Mouse (Mus musculus) erythroblast, adult 5-6 weeks (primary cell): ENCODE results near the gene Ptprg. TPM values are rescaled to one million over a fixed set of nuclear protein-coding genes. Genes with fewer than 3 reads are reported as not detected.

Experiments used
- ATAC-seq: replicated peaks from 2 replicates; pipeline ENCODE4 v1.8.0; 2016; ENCODE audit warnings: moderate number of reproducible peaks, mild to moderate bottlenecking, moderate TSS enrichment, inconsistent platforms; ENCODE audit not compliant: poor library complexity, low FRiP score, severe bottlenecking
- total RNA-seq, 2 experiments: library from RNA; stranded (forward) in 1 of 2; stranded (reverse) in 1 of 2; fragments of 150-400 nt in 1 of 2; fragments of 200-764, 138-1000 nt in 1 of 2; gene quantifications; 2 replicates each; pipeline versions ENCODE4 v1.2.3 to v1.2.4; 2015 to 2017; ENCODE audit warnings: low replicate concordance in 2 of 2

Ptprg gene
- total RNA-seq, 2 experiments from 2014 or later, result not detected

DNA sequence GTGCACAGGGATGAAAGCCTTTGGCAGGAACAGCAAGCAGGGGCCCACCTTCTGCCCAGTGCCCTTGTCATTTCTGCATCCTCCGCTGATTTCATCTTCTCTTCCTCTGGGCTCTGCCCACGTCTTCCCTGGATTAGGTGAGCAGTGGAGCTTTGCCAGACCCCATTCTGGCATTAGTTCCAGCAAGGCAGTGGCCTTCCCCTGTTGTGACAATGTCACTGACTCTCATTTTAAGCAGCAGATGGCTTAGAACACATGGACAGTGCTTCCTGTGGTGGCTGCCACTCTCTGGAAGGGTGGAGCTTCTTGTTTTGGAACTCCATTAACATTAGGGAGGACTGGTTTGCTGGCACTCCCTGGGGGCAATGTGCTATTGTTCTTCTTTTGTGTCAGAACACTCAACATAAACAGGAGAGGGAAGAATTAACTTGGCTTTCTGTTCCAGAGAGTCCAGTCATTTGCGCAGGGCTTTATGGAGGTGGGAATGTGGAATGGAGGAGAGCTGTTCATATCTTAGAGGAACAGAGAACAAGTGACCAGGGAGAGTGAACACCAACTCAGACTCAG lies 119.7 kb downstream of the Ptprg start:
- ATAC-seq, result no peak

DNA sequence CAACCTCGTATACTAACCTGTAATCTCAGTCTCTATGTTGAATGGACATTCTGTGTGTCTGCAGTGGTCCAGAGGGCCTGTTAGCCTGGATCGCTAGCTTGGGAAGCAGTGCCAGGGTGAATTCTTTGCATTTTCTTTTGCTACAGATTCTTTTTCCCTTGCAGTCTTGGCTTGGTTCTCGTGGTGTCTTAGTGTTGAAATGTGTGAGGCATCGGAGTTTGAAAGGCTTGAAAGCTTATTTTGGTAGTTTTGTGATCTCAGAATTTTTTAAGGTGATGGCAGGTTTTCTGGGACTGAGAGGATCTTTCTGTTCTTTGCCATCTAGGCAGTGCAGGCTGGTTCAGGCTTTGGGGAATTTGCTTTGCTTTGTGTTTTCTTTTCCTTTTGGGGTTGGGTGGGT lies 124.9 kb downstream of the Ptprg start:
- ATAC-seq, result no peak

DNA sequence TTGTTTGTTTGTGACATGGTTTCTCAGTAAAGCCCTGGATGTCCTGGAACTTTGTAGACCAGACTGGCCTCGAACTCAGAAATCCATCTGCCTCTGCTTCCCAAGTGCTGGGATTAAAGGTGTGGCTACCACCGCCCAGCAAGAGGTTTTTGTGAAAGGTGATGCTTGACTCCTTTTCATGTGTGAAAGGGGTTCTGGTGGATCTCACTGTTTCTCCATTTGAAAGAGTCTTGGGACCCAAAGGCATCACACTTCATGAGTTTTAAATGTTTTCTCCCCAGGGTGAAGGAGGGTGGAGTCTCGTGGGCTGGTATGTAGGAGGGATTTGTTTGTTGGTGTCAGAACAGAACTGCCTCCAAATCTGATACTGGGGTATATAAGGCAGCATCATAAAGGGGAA lies 126.4 kb downstream of the Ptprg start:
- ATAC-seq, result no peak

DNA sequence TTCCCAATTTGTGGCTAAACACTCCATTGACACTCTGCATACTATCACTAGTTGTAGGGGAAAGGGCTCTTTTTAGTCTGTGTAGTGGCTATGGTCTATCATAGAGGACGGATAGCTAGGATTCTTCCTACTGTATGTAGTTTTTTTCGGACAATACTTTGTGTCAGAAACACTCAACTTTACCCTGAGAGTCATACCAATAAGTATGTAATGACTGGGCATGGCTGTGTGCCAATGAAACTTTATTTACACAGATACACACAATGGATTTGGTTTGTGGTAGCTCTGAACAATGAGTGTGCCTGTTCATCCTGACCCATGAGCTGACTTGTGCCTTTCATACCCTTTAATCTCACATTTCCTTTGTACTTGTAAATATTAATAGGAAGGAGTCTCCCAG lies 127.3 kb downstream of the Ptprg start:
- no peak for ATAC-seq

DNA sequence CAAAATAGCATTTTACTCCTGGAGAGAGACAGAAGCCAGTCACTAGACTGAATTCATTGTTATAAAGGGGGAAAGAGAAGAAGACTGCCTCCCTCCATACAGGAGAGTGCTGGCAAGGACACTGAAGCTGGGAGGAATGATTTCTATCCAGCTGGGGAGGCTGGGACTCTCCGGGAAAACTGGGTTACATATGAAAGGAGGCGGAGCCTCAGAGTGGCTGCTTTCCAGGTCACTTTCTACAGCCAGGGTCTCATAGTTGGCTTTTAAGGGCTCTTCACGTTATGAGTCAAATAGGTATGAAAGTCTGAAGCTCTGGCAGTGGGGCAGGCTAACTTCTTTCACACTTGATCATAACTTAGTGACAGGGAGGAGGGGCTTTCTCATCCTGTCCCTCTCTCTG lies 129.1 kb downstream of the Ptprg start:
- ATAC-seq, result no peak

DNA sequence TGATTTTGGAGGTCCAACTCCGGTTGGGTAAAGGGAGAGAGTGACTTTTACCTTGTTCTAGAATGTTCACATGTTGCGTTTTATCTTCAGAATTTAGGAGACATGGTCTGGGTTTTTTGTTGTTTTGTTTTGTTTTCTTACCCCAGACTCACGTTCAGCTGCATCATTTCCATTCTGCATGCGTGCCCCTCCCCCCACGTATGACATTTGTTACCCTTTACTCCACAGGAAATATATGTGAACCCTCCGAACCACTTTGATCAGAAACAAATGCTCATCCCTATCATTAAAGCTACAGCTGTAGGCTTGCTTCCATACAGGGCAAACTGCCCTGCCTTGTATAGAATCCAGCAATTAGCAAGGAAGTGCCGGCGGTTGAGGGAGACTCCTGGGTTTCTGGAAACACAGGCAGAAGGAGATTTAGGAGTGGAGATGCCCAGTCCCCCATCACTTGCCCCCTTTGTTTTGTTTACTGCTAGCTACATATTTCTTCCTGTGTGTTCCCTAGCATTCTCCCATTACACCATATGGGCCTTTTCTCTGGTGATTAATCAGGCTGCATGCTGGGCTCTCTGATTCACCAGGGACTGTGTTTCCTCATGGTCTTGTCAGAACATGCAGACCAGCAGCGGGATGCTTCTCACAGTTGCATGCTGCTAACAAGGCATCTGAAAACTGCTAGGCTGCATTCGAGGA lies 130.2 kb downstream of the Ptprg start:
- no peak for ATAC-seq

DNA sequence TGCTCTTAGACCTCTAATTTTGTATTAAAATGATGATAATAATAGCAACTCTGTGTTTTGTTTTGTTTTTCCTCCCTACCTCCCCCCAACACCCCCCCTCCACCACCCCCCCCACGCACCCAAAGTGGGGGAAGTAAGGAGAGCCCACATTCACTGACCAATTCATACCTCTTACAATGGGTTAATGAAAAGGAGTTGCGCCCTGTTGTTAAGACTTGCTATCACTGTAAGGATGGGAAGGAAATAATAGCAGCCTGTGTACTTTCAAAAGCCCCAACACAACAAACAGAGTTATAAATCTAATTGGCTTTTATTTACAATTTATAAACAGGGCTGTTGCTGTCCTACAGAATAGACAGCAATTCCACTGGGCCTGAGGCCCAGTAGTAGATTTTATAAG lies 130.8 kb downstream of the Ptprg start:
- no peak for ATAC-seq

DNA sequence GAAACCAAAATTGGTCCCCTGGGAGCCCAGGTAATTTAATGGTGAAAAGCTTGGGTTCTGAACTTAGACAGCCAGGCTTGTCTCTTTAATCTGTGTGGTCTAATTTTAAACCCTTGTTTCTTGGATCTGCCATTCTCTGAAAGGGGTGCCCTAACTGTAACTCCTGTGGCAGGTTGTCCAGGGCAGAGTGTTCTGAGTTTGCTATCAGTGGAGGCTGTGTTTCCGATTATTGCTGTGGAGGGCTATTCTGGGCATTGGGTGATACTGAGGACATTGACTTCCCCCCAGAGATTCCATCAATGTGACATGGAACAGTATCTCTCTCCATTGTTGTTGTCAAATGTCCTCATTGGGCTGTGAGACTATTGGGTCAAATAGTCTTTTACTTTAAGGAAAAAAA lies 134.2 kb downstream of the Ptprg start:
- ATAC-seq, result no peak

DNA sequence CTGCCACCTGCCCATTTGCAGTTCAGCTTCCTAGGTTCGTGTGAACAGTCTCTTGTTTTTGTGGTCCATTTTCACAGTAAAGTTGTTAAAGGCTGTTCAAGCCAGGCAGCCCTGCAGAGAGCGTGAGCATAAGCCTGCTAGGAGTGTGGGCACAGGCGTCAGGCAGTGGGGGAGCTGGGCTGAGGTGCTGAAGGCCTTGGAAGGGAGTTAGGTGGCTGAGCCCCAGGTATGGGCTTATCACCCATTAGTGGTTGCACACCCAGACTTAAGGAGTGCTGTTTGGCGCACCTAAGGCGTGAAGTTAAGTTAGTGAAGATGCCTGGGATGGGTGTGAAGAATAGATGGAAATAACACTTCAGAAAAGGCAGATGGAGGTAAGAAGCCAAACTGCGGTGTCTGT lies 134.8 kb downstream of the Ptprg start:
- no peak for ATAC-seq

DNA sequence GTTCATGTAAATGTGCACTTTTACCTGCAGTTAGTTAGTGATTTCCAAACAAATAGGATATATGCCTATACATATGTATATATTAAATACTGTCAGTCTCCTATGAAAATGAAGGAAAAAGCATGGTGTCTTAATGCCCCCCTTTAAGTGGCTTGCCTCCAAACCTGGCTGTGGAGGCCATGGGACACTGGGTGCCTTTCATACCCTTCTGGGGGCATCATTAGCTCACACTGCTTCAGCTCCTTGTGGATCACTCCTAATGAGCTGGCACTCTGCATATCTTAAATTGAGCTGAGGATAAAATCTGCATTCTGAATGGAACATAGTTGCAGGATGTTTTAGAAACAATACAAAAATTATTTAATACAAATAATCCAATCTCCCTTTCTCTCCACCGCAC lies 136.7 kb downstream of the Ptprg start:
- ATAC-seq, result no peak

DNA sequence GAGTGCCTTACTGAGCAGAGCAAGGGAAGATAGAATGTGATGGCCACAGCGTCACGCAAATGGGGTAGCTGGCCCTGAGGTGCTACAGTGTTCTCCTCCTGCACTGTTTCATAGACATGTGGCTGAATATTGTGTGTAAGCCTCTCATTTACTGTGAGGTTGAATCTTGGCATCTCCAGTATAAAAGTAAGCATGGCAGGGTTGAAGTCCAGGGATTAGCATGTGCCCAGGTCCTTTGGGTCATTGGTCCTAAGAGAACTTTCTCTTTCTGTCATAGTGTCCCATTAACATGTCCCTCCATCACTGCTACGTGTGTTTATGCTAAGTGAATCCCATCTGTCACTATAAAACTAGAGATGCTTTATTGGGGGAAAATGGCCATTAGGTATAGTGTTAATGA lies 138.2 kb downstream of the Ptprg start:
- no peak for ATAC-seq

DNA sequence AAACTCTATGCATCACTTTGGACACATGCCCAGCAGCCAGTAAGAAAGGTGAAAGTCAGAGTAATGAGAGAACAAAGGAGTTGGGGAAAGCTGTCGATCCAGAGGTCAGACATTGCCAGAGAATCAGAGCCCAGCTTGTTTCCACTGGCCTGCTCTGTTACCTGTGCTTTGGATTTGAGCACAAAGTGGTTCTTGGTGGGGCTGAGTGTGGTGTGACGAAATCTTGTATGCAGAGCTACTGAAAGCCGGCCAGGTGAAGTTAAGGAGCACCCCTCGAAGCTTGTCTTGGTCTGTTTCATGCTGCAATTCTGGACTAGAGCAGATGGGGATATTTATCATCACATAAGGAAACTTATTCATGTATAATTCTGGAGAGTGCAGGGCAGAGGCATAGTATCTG lies 145.5 kb downstream of the Ptprg start:
- no peak for ATAC-seq

DNA sequence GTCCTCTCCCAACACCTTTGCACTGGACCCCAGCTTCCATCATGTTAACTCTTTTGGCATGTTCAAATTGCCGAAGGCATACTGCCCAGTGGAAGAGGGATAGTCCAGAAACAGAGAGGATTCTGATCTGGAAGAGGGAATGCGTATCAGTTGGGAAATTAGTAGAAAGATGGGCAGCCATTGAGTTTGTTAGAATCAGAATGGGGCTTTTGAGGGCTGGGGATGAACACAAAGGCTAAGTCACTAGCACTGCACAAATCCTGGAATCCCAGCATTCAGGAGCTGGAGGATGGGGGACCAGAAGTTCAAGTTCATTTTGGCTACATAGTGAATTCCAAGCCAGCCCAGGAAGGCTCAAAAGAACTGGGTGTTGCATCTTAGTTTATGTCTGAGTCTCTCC lies 146.3 kb downstream of the Ptprg start:
- no peak for ATAC-seq

DNA sequence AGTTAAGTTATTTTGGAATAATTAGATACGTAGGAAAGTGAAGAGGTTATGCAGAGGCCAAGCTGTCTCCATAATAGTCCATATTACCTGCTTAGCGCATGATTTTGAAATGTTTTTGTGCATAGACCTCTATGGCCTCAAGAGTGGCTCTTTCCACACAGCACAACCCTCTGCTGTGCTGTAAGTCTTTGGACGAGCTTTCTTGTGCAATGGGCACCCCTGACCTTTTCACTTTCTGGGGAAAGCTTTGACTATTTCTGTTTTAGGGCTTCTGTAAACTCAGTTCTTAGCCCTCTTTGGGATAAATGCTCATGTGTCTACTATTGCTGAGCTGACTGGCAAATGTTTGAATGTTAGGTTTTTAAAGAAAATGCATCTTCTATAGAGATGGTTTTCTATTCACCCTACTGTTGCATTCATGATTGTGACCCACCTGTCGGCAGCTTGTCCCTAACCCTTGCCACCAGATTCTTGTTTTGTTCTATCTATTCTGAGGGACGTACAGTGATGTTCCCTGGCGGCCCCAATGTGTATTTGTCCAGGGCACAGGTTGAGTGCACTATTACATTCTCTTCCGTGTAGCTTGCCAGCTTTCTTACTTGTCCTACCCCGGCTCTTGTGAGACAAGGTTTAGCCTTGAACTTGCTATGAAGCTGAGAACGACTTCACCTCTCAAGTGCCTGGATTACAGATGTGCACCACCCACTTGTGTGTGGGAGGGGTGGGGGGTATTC lies 148.4 kb downstream of the Ptprg start:
- no peak for ATAC-seq

DNA sequence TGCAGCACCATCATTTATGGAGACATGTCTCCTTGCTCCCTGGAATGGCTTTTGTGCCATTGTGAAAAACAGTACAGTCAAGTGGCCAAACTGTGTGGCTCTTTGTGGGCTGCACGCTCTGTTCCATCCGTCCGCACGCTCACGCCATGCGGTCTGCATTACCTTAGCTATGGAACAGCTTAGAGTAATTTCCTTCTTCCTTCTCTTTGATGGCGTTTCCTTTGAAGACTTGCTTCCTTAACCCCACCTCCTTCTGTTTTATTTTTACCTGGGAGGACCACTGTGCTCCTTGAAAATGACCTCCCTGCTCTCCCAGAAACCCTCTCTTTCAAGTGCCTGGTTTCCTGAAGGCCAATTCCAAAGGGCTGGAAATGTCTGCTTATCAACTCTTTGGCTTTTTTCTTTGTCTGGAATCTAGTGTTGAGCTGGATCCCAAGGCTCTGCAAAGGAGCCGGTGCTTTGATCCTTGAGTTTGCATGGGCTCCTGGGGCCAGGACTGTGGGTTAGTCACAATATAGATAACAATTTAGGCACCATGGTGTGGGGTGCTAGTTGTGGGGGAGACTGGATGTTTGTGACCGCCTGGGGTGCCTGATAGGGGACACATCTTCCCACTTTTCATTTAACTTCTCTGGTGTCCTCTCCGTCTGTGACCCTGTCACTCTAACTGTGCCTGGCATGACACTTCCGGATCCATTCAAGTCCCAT lies 149.6 kb downstream of the Ptprg start:
- no peak for ATAC-seq

DNA sequence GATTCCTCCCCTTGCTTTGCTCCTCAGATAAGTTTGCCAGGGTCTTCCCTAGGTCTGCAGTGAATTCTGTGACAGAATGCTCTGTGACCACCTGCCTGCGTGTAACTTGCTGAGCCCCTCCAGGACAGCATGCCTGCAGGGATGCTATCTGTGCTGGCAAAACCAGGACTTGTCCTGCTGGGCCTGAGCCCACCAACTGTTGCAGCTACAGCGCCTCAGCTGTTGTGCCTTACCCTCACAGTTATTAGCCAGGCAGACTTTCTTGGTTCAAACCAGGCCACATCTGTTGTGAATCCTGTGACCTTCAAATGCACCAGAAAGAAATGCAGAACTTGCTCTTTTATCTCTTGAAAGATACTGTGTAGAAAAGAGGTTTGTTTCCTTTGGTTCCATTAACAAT lies 151.5 kb downstream of the Ptprg start:
- no peak for ATAC-seq

DNA sequence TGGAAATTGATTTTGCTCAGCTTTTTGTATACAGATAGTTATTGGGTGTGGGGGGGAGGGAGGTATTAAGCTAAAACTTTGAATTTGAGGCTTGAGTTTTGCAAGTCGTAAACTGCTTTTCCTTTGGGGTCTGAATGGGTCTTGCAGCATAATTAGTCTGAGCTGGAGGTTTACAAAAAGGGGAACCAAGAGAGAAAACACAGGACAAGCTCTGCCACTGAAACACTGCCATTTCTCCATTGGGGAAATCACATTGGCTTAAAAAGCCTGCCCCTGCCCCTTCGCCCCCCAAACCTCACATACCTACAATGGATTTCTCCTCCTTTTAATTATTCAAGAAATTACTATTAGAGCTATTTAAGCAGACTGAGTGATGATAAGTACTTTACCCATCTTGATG lies 156.0 kb downstream of the Ptprg start:
- no peak for ATAC-seq

DNA sequence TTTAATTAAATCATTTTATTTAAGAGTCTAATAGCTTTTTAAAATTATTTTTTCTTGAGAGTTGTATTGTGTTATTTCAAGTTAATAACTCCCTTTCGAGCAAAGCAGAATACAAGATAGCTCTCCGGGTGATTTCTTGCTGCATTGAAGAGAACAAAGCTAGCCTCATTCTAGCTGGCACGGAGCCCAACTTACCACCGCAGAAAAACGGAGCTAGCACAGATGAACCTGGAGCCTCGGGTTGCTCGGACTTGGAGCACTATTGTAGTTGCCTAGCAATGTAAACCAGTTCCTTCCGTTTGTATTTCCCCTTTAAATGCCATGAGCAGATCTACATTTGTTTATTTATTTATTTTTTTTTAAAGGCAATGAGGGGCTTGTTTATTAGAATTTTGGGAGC lies 156.5 kb downstream of the Ptprg start:
- ATAC-seq, result no peak

DNA sequence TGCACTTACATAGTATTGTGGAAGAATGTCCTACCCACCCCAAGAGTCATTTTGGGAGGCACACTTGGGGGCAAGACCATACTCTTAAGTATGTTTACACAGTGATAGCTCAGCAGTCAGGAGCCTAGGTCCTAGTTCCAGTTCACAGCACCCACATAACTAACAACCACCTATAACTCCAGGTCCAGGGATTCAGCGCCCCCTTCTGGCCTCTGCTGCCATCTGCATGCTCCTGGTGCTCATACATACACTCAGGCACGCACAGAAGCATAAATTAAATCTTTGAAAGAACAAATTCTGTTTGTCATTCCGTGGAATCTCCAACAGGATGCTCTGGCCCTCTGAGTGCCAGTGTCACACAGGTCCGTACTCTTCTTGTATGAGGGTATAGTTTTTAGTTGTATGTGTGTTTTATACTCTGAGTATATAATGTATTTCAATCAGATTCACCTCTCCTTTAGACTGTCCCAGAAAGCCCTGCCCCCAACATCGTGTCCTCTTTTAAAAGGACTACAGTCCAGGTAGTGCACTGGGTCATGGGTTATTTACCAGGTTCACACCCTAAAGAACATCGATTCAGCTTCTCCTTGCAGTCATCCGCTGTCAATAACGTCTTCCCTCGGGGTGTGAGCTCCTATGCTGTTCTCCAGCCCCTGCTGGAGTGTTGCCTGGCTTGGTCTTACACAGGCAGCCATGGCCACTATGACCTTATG lies 157.2 kb downstream of the Ptprg start:
- no peak for ATAC-seq

DNA sequence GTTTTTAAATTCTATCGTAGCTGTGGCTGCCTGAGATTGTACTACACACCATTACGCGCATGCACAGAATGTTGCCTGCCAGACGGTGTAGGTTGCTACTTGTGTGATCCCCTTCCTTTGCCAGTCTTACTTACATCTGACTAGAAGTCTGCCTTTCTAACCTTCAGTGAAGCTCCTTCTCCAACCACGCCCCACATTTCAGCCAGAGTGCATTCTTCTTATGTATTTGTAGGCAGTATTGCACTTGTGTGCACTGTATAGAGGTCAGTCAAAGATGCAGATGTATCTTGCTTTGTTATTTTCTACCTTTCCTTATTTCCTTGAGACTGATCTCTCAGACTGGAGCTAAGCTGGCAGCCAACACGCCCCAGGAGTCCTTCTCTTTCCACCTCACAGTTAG lies 158.8 kb downstream of the Ptprg start:
- no peak for ATAC-seq
